Mouse (Mus musculus): ENCODE measurements at regions not wholly inside any gene's neighbourhood (a gene's known extent, or its start where the extent isn't known, plus 50 kb on each side); places are given as distances from the start of the nearest gene placed in this dataset.

- Histone ChIP-seq H3K4me3 (no peak overlapping the region), H3K36me3 (no peaks in the 10 kb centered on the region), H3K27ac (replicated peaks) (no peak overlapping the region), H3K4me2 (no peak overlapping the region), H3K9ac (no peak overlapping the region), H3K27me3 (no peaks in the 10 kb centered on the region), H3K9me3 (no peaks in the 10 kb centered on the region), H3K4me1 (replicated peaks) (no peaks in the 10 kb centered on the region)
- WGBS, result 81% methylated on average over 3 of the region's 3 CpGs
- ATAC-seq (ENCODE audit: low FRiP score, low read depth), result no peak
Observed at GRCm38 (mm10) chr2:137168626-137169025, 52.2 kb upstream of the Jag1 start.
